Mouse (Mus musculus) limb, embryonic 14.5 days (tissue): ENCODE measurements at regions not wholly inside any gene's neighbourhood (a gene's known extent, or its start where the extent isn't known, plus 50 kb on each side); places are given as distances from the start of the nearest gene placed in this dataset.

ENCODE experiments used
- ATAC-seq: fragments of 200-750 bp; cut with Nextera tagmentation; 2 replicates; pipeline ENCODE4 v1.8.0; 2017; ENCODE audit warnings: low read depth, moderate number of reproducible peaks, moderate TSS enrichment; ENCODE audit not compliant: low FRiP score
- DNase-seq: peaks from one replicate; pipeline ENCODE4 v3.0.0-alpha.2; 2015; ENCODE audit warnings: low spot score
- H3K27ac ChIP-seq: fragments of 300-500 bp; sonication (generic); replicated peaks from 2 replicates; pipeline ENCODE4 v1.5.1; 2014; ENCODE audit warnings: low read depth, mild to moderate bottlenecking, low read length, moderate library complexity, mixed read lengths
- H3K27me3 ChIP-seq: fragments of 300-500 bp; sonication (generic); 2 replicates; pipeline ENCODE4 v1.6.1; 2014; ENCODE audit warnings: low read length, mixed read lengths; ENCODE audit not compliant: control insufficient read depth, insufficient read depth
- H3K36me3 ChIP-seq: fragments of 300-500 bp; sonication (generic); 2 replicates; pipeline ENCODE4 v1.6.1; 2014; ENCODE audit warnings: mild to moderate bottlenecking, low read length, moderate library complexity, mixed read lengths; ENCODE audit not compliant: control insufficient read depth, insufficient read depth
- H3K4me1 ChIP-seq: fragments of 300-500 bp; sonication (generic); 2 replicates; pipeline ENCODE4 v1.6.1; 2014; ENCODE audit warnings: antibody characterized with exemption, low read length, mixed read lengths; ENCODE audit not compliant: control insufficient read depth, insufficient read depth
- H3K4me2 ChIP-seq: fragments of 300-500 bp; sonication (generic); replicated peaks from 2 replicates; pipeline ENCODE4 v1.6.1; 2014; ENCODE audit warnings: low read depth, mild to moderate bottlenecking, low read length, moderate library complexity; ENCODE audit not compliant: severe bottlenecking
- H3K4me3 ChIP-seq: fragments of 300-500 bp; sonication (generic); replicated peaks from 2 replicates; pipeline ENCODE4 v1.5.1; 2014; ENCODE audit warnings: low read length
- H3K9ac ChIP-seq: fragments of 300-500 bp; sonication (generic); 2 replicates; pipeline ENCODE4 v1.6.1; 2014; ENCODE audit warnings: mild to moderate bottlenecking, low read depth, low read length, moderate library complexity; ENCODE audit not compliant: severe bottlenecking
- H3K9me3 ChIP-seq: fragments of 300-500 bp; sonication (generic); 2 replicates; pipeline ENCODE4 v1.6.1; 2016; ENCODE audit warnings: low read length; ENCODE audit not compliant: control insufficient read depth
- POLR2A ChIP-seq: fragments of 200-500 bp; IDR thresholded peaks from 2 replicates; pipeline ENCODE4 v1.8.0; 2012; ENCODE audit warnings: inconsistent platforms, mild to moderate bottlenecking, moderate library complexity, borderline replicate concordance; ENCODE audit not compliant: insufficient read depth, insufficient read length; ENCODE audit errors: extremely low read depth
- WGBS: fragments of 180-500 bp; shearing (Covaris S2); extraction: QIAGEN DNeasy Blood & Tissue Kit; methylation state at CpG from one replicate; pipeline ENCODE4 v1.1.7; 2014; 5-methylcytosine and 5-hydroxymethylcytosine counted together

DNA sequence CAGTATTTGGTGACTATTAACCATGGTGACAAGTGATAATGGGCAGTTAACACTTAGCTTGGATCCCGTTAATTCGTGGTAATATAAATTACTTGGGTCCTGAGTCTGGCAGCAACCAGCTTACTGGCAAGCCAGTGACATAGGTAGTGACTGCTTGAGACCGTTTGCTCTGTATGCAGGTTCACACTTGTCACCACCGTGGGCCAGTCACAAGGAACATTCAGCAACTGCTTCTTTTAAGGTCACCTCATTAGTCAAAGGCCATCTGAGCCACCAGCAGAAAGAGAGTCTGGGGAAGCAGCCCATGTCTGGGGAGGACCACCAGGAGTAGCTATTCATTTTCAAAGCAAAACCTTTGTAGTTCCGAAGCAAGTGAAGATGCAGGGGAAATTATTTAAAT, 220.3 kb upstream of the Mgmt start:
- ATAC-seq = no peak
- Histone ChIP-seq H3K4me1 (peaks cover 7% of the 10 kb centered on the region; the same call in 1 of the 2 replicates), H3K27me3 (peaks cover 10% of the 10 kb centered on the region; the same call in 1 of the 2 replicates), H3K36me3 (no peaks in the 10 kb centered on the region), H3K4me2 (no peak overlapping the region), H3K9ac (no peak overlapping the region), H3K27ac (no peak overlapping the region), H3K4me3 (no peak overlapping the region), H3K9me3 (no peaks in the 10 kb centered on the region)
- TF ChIP-seq POLR2A = no peak
- DNase-seq = no peak
- WGBS = 21% methylated on average over 5 of the region's 5 CpGs

DNA sequence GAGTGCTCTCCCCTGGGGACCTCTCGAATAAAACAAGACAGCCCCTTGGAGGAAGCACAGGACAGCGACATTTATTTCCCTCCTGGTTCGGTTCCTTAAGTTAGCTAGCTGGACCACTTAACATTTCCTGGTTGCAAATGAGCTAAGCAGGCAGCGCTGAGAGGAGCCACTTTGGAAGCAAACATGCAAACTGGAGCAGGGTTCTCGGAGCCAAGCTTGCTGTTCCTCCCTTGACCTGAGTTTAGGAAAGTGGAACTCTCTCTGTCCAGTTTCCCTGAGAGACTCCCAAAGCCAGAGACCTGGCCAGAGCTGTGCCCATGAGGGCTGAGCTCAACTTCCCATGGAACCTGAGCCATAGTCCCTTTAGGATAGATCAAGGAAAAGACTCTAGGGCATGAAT, 219.4 kb upstream of the Mgmt start:
- Histone ChIP-seq H3K4me2 (no peak overlapping the region), H3K4me3 (no peak overlapping the region), H3K27ac (no peak overlapping the region), H3K27me3 (peaks cover 10% of the 10 kb centered on the region; the same call in 1 of the 2 replicates), H3K9ac (no peak overlapping the region), H3K36me3 (no peaks in the 10 kb centered on the region), H3K4me1 (peaks cover 7% of the 10 kb centered on the region; the same call in 1 of the 2 replicates), H3K9me3 (no peaks in the 10 kb centered on the region)
- ATAC-seq = no peak
- no peak for TF ChIP-seq POLR2A
- 14% methylated on average over 5 of the region's 5 CpGs for WGBS
- DNase-seq = no peak

DNA sequence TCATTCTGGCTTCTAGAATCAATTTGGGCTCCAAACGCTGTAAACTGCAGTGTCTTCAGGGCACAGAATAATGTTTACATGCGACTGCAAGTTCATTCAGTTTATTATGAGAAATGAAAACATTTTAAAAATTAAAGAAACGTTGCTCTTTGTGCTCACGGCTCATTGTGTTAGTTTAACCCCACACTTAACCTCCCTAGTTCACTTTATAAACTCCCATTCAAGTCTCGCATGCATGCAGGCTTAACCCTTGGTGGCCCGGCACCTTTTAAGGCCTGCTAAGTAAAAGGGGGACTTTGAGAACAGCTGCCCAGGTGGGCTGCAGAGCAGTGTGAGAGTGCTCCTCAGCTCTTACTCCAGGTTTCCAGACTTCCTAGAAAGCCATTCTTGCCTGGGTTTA, 218.3 kb upstream of the Mgmt start:
- Histone ChIP-seq H3K27me3 (peaks cover 10% of the 10 kb centered on the region; the same call in 1 of the 2 replicates), H3K4me3 (no peak overlapping the region), H3K9ac (no peak overlapping the region), H3K4me2 (no peak overlapping the region), H3K9me3 (no peaks in the 10 kb centered on the region), H3K27ac (no peak overlapping the region), H3K36me3 (no peaks in the 10 kb centered on the region), H3K4me1 (peaks cover 7% of the 10 kb centered on the region; the same call in 1 of the 2 replicates)
- ATAC-seq (no peak), DNase-seq (no peak)
- WGBS = 24% methylated on average over 6 of the region's 6 CpGs
- TF ChIP-seq POLR2A = no peak

DNA sequence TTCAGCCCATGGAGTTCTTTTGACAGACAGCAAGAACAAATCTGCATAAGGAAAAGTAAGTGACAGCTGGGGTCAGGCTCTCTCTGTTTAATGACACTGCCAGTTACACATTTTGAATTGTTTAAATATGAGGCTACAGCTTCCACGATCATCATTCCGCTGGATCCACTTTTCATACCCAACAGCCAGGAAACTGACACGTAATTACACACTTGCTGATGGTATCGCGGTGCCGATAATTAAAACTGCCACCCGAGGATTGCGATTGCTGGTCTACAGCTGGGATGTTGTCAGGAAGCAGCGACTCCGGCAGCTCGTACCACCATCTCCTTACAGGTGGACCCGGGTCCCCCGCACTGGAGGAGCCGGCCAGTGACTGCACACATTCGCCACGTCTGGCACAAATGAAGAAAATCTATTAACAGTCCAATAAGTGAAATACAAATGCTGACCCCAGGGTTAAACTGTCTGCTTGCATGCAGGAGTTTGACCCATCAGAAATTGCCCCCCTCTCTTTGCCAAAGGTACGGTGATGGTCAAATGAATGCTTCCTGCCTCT, 217.3 kb upstream of the Mgmt start:
- Histone ChIP-seq H3K4me2 (no peak overlapping the region), H3K9me3 (no peaks in the 10 kb centered on the region), H3K9ac (no peak overlapping the region), H3K4me3 (no peak overlapping the region), H3K36me3 (no peaks in the 10 kb centered on the region), H3K27me3 (peaks cover 10% of the 10 kb centered on the region; the same call in 1 of the 2 replicates), H3K27ac (no peak overlapping the region), H3K4me1 (peaks cover 7% of the 10 kb centered on the region; the same call in 1 of the 2 replicates)
- ATAC-seq = no peak
- DNase-seq = no peak
- no peak for TF ChIP-seq POLR2A
- WGBS = 70% methylated on average over 17 of the region's 17 CpGs

DNA sequence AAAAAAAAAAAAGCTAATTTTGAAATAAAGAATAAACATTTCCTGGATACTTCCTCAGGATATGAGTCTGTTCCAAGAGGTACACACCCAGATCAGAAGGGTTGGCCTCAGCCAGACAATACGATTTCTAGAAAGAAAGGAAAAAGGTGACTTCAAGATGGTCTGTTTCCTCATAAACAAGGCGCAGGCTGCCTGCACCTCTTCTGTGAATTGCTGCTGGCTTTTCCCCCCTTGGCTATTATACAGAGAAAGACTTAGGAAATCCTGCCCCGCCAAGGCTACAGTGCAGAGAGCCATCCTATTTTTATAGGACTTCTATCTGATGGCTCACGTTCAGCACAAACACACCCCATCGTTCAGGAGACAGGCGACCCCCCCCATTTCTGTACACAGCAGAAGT, 204.8 kb upstream of the Mgmt start:
- no peaks in the 10 kb centered on the region; the same call in 1 of the 2 replicates for H3K27me3 ChIP-seq
- DNase-seq = no peak
- H3K27ac ChIP-seq = no peak overlapping the region
- no peak for ATAC-seq
- no peak for TF ChIP-seq POLR2A
- H3K4me3 ChIP-seq = no peak overlapping the region
- no peak overlapping the region for H3K4me2 ChIP-seq
- no peaks in the 10 kb centered on the region for H3K36me3 ChIP-seq
- WGBS = 13% methylated on average over 6 of the region's 6 CpGs
- no peaks in the 10 kb centered on the region for H3K9me3 ChIP-seq
- no peak overlapping the region for H3K9ac ChIP-seq
- peaks cover 16% of the 10 kb centered on the region for H3K4me1 ChIP-seq
